Mouse (Mus musculus) testis, adult 2 months (tissue): ENCODE results near the gene Cep295nl. TPM values are rescaled to one million over a fixed set of nuclear protein-coding genes. Genes with fewer than 3 reads are reported as not detected.
A peak's percentile ranks its signal among the peaks of the same experiment; 100 is the strongest.

Experiments used
- H3K27ac ChIP-seq: fragments of 200-500 bp; 2 replicates; pipeline ENCODE4 v1.5.1; 2012; ENCODE audit warnings: low read depth, low read length; ENCODE audit not compliant: control insufficient read depth, insufficient read depth
- H3K27me3 ChIP-seq: fragments of 200-500 bp; 2 replicates; pipeline ENCODE4 v1.6.1; 2012; ENCODE audit warnings: mild to moderate bottlenecking, low read length, moderate library complexity; ENCODE audit not compliant: control insufficient read depth, insufficient read depth
- H3K36me3 ChIP-seq: fragments of 200-500 bp; 2 replicates; pipeline ENCODE4 v1.6.1; 2012; ENCODE audit warnings: mild to moderate bottlenecking, low read length; ENCODE audit not compliant: control insufficient read depth, insufficient read depth
- H3K4me1 ChIP-seq: fragments of 200-500 bp; 2 replicates; pipeline ENCODE4 v1.6.1; 2012; ENCODE audit warnings: low read length; ENCODE audit not compliant: control insufficient read depth, insufficient read depth
- H3K4me3 ChIP-seq: fragments of 200-500 bp; 2 replicates; pipeline ENCODE4 v1.5.1; 2012; ENCODE audit warnings: low read depth, mild to moderate bottlenecking, low read length, moderate library complexity, mixed read lengths; ENCODE audit not compliant: control insufficient read depth
- CTCF ChIP-seq: fragments of 200-500 bp; IDR thresholded peaks from 2 replicates; pipeline ENCODE4 v1.5.1; 2012; ENCODE audit warnings: low read depth, mild to moderate bottlenecking, inconsistent platforms, low read length, moderate library complexity; ENCODE audit not compliant: control insufficient read depth, insufficient read depth, insufficient replicate concordance
- POLR2A ChIP-seq: fragments of 200-500 bp; IDR thresholded peaks from 2 replicates; pipeline ENCODE4 v1.6.1; 2012; ENCODE audit warnings: low read depth, mild to moderate bottlenecking, inconsistent platforms, low read length, moderate library complexity; ENCODE audit not compliant: control insufficient read depth
- polyA plus RNA-seq: library from polyadenylated mRNA; depleted of rRNA; stranded (reverse); fragments of >200 nt; gene quantifications from 2 replicates; pipeline ENCODE4 v1.2.3, GENCODE M21; 2012

Gene Cep295nl
- polyA plus RNA-seq, 1 experiment, result 274 TPM

GRCm38 (mm10) chr11:118346395-118347096 is 4.2 kb upstream of the Cep295nl start:
- no peak overlapping the region for H3K27ac ChIP-seq
- H3K27me3 ChIP-seq, result no peaks in the 10 kb centered on the region
- peaks cover 15% of the 10 kb centered on the region for H3K4me1 ChIP-seq
- no peaks in the 10 kb centered on the region for H3K36me3 ChIP-seq
- H3K4me3 ChIP-seq, result no peak overlapping the region
- TF ChIP-seq CTCF (no peak), POLR2A (no peak)

- no peaks in the 10 kb centered on the region for H3K36me3 ChIP-seq
- no peak overlapping the region for H3K4me3 ChIP-seq
- no peaks in the 10 kb centered on the region for H3K27me3 ChIP-seq
- no peak for TF ChIP-seq CTCF
- TF ChIP-seq POLR2A, result no peak
- peaks cover 12% of the 10 kb centered on the region for H3K4me1 ChIP-seq
- H3K27ac ChIP-seq, result no peak overlapping the region
Observed at GRCm38 (mm10) chr11:118345693-118346092, 3.4 kb upstream of the Cep295nl start.

GRCm38 (mm10) chr11:118343629-118344028 is 1.3 kb upstream of the Cep295nl start:
- no peak for TF ChIP-seq POLR2A
- TF ChIP-seq CTCF, result no peak
- H3K36me3 ChIP-seq, result no peaks in the 10 kb centered on the region
- peaks cover 9% of the 10 kb centered on the region for H3K4me1 ChIP-seq
- peak overlapping the region; percentile 91 for H3K4me3 ChIP-seq
- H3K27me3 ChIP-seq, result no peaks in the 10 kb centered on the region
- H3K27ac ChIP-seq, result no peak overlapping the region

GRCm38 (mm10) chr11:118337491-118338168 is 4.7 kb downstream of the Cep295nl start:
- Histone ChIP-seq H3K36me3 (no peaks in the 10 kb centered on the region), H3K4me1 (peaks cover 3% of the 10 kb centered on the region), H3K27me3 (no peaks in the 10 kb centered on the region), H3K27ac (no peak overlapping the region), H3K4me3 (peak overlapping the region; percentile 17; the same call in 1 of the 2 replicates)
- TF ChIP-seq POLR2A (no peak), CTCF (no peak)

- Histone ChIP-seq H3K27me3 (no peaks in the 10 kb centered on the region), H3K27ac (peak overlapping the region; percentile 69), H3K4me3 (no peak overlapping the region), H3K36me3 (no peaks in the 10 kb centered on the region), H3K4me1 (peaks cover 6% of the 10 kb centered on the region)
- TF ChIP-seq POLR2A, result no peak
- TF ChIP-seq CTCF, result no peak
Observed at GRCm38 (mm10) chr11:118333431-118333830, 8.9 kb downstream of the Cep295nl start.

- Histone ChIP-seq H3K27ac (peak overlapping the region; percentile 69), H3K36me3 (no peaks in the 10 kb centered on the region), H3K4me3 (no peak overlapping the region; the same call in 1 of the 2 replicates), H3K4me1 (peaks cover 8% of the 10 kb centered on the region), H3K27me3 (no peaks in the 10 kb centered on the region)
- TF ChIP-seq CTCF (no peak), POLR2A (no peak)
Observed at GRCm38 (mm10) chr11:118332376-118332775, 9.9 kb downstream of the Cep295nl start.

- TF ChIP-seq POLR2A (no peak), CTCF (no peak)
- no peaks in the 10 kb centered on the region for H3K36me3 ChIP-seq
Observed at GRCm38 (mm10) chr11:118330777-118331176, 11.5 kb downstream of the Cep295nl start.

More at GRCm38 (mm10) chr11:118330777-118331176, 11.5 kb downstream of the Cep295nl start:
- Histone ChIP-seq H3K27me3 (no peaks in the 10 kb centered on the region), H3K4me3 (no peak overlapping the region), H3K4me1 (peaks cover 15% of the 10 kb centered on the region), H3K27ac (no peak overlapping the region)
